Mouse (Mus musculus): ENCODE measurements around the gene Dydc2. TPM values are rescaled to one million over a fixed set of nuclear protein-coding genes. Genes with fewer than 3 reads are reported as not detected.

Gene Dydc2
- total and polyA plus RNA-seq, 2 experiments from 2014 or later: 0.72 TPM; not detected in 1

GRCm38 (mm10) chr14:41001576-41001975 is 67.4 kb downstream of the Dydc2 start:
- DNase-seq (ENCODE audit: low spot score) (no peak), ATAC-seq (ENCODE audit: low FRiP score) (no peak)
- no peaks in the 10 kb centered on the region for H3K9me3 ChIP-seq (ENCODE audit: low read length)
- no peak overlapping the region for H3K4me3 ChIP-seq (ENCODE audit: low read depth, low read length)
- no peak overlapping the region for H3K4me2 ChIP-seq (ENCODE audit: low read depth, low read length, poor library complexity, severe bottlenecking)
- no peak for TF ChIP-seq CTCF (IDR thresholded peaks at IDR 0.05)
- 91% methylated on average over 5 of the region's 5 CpGs for WGBS
- 0 out of 2 replicates have a peak, but pooled peaks cover 3% of the 10 kb centered on the region for H3K4me1 ChIP-seq (ENCODE audit: insufficient read depth, low read length)
- peaks cover 33% of the 10 kb centered on the region for H3K36me3 ChIP-seq (ENCODE audit: insufficient read depth, low read length)
- no peaks in the 10 kb centered on the region for H3K27me3 ChIP-seq (ENCODE audit: insufficient read depth, low read length)
- H3K27ac ChIP-seq (ENCODE audit: low read depth, low read length): no peak overlapping the region
- H3K9ac ChIP-seq (replicated peaks; ENCODE audit: low read length, poor library complexity, severe bottlenecking): no peak overlapping the region

GRCm38 (mm10) chr14:41000801-41001200 is 68.2 kb downstream of the Dydc2 start:
- no peak overlapping the region for H3K4me2 ChIP-seq (ENCODE audit: low read depth, low read length, poor library complexity, severe bottlenecking)
- ATAC-seq (ENCODE audit: low FRiP score) (no peak), DNase-seq (ENCODE audit: low spot score) (no peak)
- H3K4me1 ChIP-seq (ENCODE audit: insufficient read depth, low read length): 0 out of 2 replicates have a peak, but pooled peaks cover 3% of the 10 kb centered on the region
- no peak overlapping the region for H3K4me3 ChIP-seq (ENCODE audit: low read depth, low read length)
- no peak overlapping the region for H3K27ac ChIP-seq (ENCODE audit: low read depth, low read length)
- peaks cover 33% of the 10 kb centered on the region for H3K36me3 ChIP-seq (ENCODE audit: insufficient read depth, low read length)
- no peaks in the 10 kb centered on the region for H3K27me3 ChIP-seq (ENCODE audit: insufficient read depth, low read length)
- no peak overlapping the region for H3K9ac ChIP-seq (replicated peaks; ENCODE audit: low read length, poor library complexity, severe bottlenecking)
- no peaks in the 10 kb centered on the region for H3K9me3 ChIP-seq (ENCODE audit: low read length)
- TF ChIP-seq CTCF (IDR thresholded peaks at IDR 0.05): no peak
- 86% methylated on average over 4 of the region's 4 CpGs for WGBS

- H3K4me2 ChIP-seq (ENCODE audit: low read depth, low read length, poor library complexity, severe bottlenecking): no peak overlapping the region
- no peak overlapping the region for H3K27ac ChIP-seq (ENCODE audit: low read depth, low read length)
- 0 out of 2 replicates have a peak, but pooled peaks cover 3% of the 10 kb centered on the region for H3K4me1 ChIP-seq (ENCODE audit: insufficient read depth, low read length)
- H3K36me3 ChIP-seq (ENCODE audit: insufficient read depth, low read length): peaks cover 33% of the 10 kb centered on the region
- H3K9ac ChIP-seq (replicated peaks; ENCODE audit: low read length, poor library complexity, severe bottlenecking): no peak overlapping the region
- H3K9me3 ChIP-seq (ENCODE audit: low read length): no peaks in the 10 kb centered on the region
- no peaks in the 10 kb centered on the region for H3K27me3 ChIP-seq (ENCODE audit: insufficient read depth, low read length)
- TF ChIP-seq CTCF (IDR thresholded peaks at IDR 0.05): no peak
- WGBS: 87% methylated on average over 7 of the region's 7 CpGs
- ATAC-seq (ENCODE audit: low FRiP score) (no peak), DNase-seq (ENCODE audit: low spot score) (no peak)
- no peak overlapping the region for H3K4me3 ChIP-seq (ENCODE audit: low read depth, low read length)
Measured at GRCm38 (mm10) chr14:40999904-41000645, 68.9 kb downstream of the Dydc2 start.

Other genes with a start within 250 kb of the Dydc2 start
- 3.0 and 3.7 TPM in 2 replicates for gene Sh2d4b, start 175.9 kb downstream of the Dydc2 start, total RNA-seq (2014; rRNA removed)
- 0.44 and 0.74 TPM in 2 replicates for gene Sh2d4b, start 175.9 kb downstream of the Dydc2 start, polyA plus RNA-seq (2015; fragmentation: Nextera tagmentation; extraction: Ambion mirVana)
- gene Tspan14, start 102.4 kb downstream of the Dydc2 start, total RNA-seq (2014; rRNA removed): 31.2 and 31.8 TPM in 2 replicates
- gene Tspan14, start 102.4 kb downstream of the Dydc2 start, polyA plus RNA-seq (2015; fragmentation: Nextera tagmentation; extraction: Ambion mirVana): 28.3 and 31.3 TPM in 2 replicates
- 50.0 and 66.3 TPM in 2 replicates for gene Fam213a, start 55.4 kb downstream of the Dydc2 start, total RNA-seq (2014; rRNA removed)
- gene Fam213a, start 55.4 kb downstream of the Dydc2 start, polyA plus RNA-seq (2015; fragmentation: Nextera tagmentation; extraction: Ambion mirVana): 110 and 124 TPM in 2 replicates
- 0.33 TPM in 1 of 2 replicates, not detected in the other for gene Dydc1, start 3.7 kb upstream of the Dydc2 start, total RNA-seq (2014; rRNA removed)
- gene Dydc1, start 3.7 kb upstream of the Dydc2 start, polyA plus RNA-seq (2015; fragmentation: Nextera tagmentation; extraction: Ambion mirVana): 0.23 TPM in 1 of 2 replicates, not detected in the other
- not detected in 2 replicates for gene Mat1a, start 35.8 kb upstream of the Dydc2 start, total RNA-seq (2014; rRNA removed)
- gene Mat1a, start 35.8 kb upstream of the Dydc2 start, polyA plus RNA-seq (2015; fragmentation: Nextera tagmentation; extraction: Ambion mirVana): not detected in 2 replicates
- gene Sftpa1, start 62.6 kb upstream of the Dydc2 start, total RNA-seq (2014; rRNA removed): not detected in 2 replicates
- not detected in 2 replicates for gene Sftpa1, start 62.6 kb upstream of the Dydc2 start, polyA plus RNA-seq (2015; fragmentation: Nextera tagmentation; extraction: Ambion mirVana)
- gene Mbl1, start 82.2 kb upstream of the Dydc2 start, total RNA-seq (2014; rRNA removed): not detected in 2 replicates
- not detected in 2 replicates for gene Mbl1, start 82.2 kb upstream of the Dydc2 start, polyA plus RNA-seq (2015; fragmentation: Nextera tagmentation; extraction: Ambion mirVana)
- gene Sftpd, start 115.9 kb upstream of the Dydc2 start, total RNA-seq (2014; rRNA removed): not detected in 2 replicates
- 0.12 TPM in 1 of 2 replicates, not detected in the other for gene Sftpd, start 115.9 kb upstream of the Dydc2 start, polyA plus RNA-seq (2015; fragmentation: Nextera tagmentation; extraction: Ambion mirVana)
- 0.94 TPM in 1 of 2 replicates, not detected in the other for gene Gm2832, start 209.6 kb upstream of the Dydc2 start, total RNA-seq (2014; rRNA removed)
- gene Gm2832, start 209.6 kb upstream of the Dydc2 start, polyA plus RNA-seq (2015; fragmentation: Nextera tagmentation; extraction: Ambion mirVana): 0.68 and 0.76 TPM in 2 replicates